Mouse (Mus musculus) urinary bladder, postnatal 25 days (tissue): Measurements from ENCODE around the gene Enkur.
"Not testable (repeated sequence)": the region's sequence is repeated elsewhere in the genome, so short reads cannot be mapped to it uniquely, and the experiment has no call there.

Experiments used
- DNase-seq: peaks from one replicate; pipeline ENCODE4 v3.0.0; 2022; ENCODE audit warnings: low spot score

The Enkur gene

DNA sequence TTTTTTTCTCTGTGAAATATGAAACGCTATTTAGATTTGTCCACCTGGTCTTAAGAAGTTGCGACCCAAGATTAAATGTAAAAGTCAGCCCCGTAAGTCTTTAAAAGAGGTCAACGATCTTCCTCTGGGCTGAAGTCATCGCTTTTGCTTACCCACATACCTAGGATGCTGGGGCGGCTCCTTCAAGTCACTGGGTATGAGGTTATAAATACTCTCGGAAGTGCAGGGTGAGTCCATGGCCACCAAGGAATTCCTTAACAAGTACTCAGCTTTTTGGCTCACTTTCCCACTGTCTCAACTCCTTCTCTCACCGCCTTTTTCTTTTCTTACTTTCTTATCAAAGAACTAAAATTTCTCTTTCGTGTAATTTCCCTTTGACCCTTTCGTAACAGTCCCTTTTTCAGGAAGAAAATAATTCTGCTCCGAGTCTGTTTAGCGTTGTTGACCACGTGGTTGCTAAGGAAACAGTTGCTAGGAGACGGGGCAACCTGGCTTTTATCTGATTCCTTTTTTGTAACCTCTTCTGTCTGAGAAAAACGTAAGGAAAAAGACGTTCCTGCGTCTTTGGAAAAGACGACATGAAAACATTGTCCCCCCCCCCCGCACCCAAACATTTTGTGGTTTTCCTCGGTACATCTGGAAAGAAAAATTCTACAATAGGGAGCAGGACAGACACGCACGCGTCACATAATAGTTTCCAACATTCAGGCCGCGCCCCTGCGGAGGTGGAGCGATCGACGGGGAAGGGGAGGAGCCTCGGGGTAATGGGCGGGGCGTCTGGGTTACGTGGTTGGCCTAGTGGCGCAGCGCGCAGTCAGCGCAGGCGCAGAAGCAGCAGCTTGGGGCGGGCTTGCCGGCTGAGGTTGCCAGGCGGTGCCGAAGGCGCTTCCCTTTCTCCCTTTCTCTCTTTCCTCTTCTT, at the start of gene Enkur, which contains the start of gene Thnsl1:
Gene Enkur (minus strand): TSS at position 454 of the 919 bp plus-strand sequence.
Gene Thnsl1 (plus strand): TSS at position 813 of the 919 bp plus-strand sequence.
- DNase-seq, result peak; percentile 99

DNA sequence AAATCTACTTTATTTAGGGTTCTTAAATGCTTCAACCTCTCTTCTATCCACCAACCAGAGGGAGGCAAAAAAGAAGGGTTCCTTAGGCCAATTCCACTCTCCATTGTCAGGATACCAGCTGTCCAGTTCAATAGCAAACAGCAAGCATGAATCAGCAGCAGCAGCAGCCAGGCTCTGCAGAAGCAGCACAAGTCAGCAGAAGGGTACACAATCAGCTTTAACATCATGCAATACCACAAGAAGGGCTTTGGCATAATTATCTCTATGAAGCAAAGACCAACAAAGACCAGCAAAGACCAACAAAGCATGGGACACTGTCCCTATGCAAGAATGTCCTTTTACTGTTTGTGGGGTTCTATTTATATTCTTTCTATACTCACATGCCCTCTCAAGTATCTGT, 49.1 kb upstream of the Enkur start:
- no peak for DNase-seq

GRCm38 (mm10) chr2:21253644-21254043, 48.5 kb upstream of the Enkur start:
- DNase-seq, result no peak

DNA sequence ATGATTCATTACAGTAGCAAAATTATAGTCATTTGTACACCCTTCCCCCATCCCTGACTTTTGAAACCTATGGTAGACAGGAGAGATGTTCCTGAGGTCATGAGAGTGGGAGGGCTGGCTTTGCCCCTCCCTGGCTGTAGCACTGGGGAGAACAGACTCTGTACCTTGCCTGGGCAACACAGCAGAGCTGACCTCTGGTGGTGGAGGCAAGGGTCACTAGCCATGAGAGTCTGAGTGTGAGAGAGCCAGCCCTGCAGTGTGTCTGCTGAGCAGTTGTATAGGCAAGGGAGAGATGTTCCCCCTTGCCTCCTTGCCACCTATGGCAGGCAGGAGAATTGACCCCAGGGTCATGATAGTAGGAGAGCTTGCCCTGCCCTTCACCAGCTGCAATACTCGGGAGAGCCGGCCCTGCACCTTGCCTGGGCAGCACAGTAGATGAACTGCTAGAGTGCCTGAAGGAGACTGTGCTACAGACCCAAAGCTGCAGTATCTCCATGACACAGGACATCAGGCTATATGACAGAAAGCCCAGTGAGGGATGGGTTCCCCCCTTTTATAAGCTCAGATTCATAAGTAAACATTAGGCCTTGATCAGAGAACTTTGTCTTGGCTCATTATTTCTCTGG, 40.4 kb upstream of the Enkur start:
- no peak for DNase-seq

GRCm38 (mm10) chr2:21244986-21245385, 39.8 kb upstream of the Enkur start:
- no peak for DNase-seq

DNA sequence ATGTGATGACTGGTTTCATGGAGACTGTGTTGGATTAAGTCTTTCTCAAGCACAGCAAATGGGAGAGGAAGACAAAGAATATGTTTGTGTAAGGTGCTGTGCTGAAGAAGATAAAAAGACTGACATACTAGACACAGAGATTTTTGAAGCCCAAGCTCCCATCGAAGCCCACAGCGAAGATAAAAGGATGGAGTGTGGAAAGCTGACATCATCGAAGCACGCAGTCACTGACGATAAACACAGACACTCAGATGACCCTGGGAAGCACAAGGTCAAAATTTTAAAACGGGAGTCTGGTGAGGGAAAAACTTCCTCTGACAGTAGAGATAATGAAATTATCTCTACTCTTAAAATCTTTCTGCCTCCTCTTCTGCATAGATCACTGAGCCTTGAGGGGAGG, 38.9 kb upstream of the Enkur start:
- not testable (repeated sequence) for DNase-seq

DNA sequence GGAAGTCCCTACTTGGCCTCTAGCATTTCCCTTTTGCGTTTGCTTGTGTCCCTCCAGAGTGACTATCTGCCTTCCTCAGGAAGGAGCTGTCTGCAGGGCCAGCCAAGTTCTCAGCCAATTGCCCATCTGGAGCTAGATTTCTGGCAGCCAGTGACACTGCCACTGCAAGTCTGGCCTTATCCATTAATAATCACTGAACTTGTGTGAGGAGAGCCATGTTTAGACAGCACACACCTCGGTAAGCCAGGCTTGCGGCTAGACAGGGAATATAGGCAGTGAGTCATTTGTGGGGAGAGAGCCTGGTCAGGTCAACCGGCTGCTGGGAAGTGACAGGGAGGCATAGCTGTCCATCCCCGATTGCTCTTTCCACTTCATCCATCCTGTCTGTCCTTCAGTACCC, 31.7 kb upstream of the Enkur start:
- no peak for DNase-seq

GRCm38 (mm10) chr2:21235844-21236386, 30.8 kb upstream of the Enkur start:
- DNase-seq, result no peak

GRCm38 (mm10) chr2:21234871-21235648, 29.9 kb upstream of the Enkur start:
- DNase-seq, result peak; percentile 15

GRCm38 (mm10) chr2:21231147-21231546, 26.0 kb upstream of the Enkur start:
- DNase-seq, result no peak

GRCm38 (mm10) chr2:21230276-21230675, 25.1 kb upstream of the Enkur start:
- DNase-seq, result no peak

DNA sequence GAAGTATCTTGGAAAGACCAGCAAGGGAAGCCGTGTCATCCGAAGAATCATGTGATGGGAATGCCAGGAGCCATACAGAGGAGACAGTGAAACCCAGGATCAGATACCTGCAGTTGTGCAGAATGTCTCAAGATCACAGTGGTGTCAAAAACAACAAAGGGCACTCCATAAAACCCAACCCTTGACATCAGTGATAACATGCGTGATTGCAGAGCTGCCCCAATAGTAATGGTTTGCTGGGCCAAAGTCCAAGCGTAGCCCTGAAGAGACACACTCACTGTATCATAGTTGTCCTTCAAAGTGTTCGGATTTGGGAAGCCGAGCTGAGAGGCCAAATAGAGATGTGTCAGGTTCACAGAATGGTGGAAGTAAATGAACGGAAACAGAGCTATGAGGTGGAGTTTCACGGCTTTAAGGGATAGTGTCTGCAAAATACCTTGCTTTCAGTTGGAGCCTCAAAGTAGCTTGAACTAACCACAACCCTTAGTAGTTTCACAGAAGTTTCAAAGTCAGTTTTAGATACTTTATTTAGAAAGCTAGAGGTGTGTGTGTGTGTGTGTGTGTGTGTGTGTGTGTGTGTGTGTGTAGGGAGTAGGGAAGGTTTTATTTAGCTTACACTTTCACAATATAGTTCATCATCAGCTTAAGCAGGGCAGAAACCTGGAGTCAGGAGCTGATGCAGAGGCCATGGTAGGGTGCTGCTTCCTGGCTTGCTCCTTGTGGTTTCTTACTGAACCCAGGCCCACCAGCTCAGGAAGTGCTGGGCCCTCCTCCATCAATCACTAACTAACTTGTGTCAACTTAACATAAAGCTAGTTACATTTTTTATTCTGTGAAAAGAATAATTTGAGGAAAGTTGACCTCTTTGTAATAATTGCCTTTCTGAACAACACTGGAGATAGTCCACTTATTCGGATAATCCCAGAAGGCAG, 17.6 kb upstream of the Enkur start:
- DNase-seq, result no peak

GRCm38 (mm10) chr2:21215284-21215683, 10.1 kb upstream of the Enkur start:
- DNase-seq, result no peak

GRCm38 (mm10) chr2:21214322-21214721, 9.2 kb upstream of the Enkur start:
- DNase-seq, result no peak

DNA sequence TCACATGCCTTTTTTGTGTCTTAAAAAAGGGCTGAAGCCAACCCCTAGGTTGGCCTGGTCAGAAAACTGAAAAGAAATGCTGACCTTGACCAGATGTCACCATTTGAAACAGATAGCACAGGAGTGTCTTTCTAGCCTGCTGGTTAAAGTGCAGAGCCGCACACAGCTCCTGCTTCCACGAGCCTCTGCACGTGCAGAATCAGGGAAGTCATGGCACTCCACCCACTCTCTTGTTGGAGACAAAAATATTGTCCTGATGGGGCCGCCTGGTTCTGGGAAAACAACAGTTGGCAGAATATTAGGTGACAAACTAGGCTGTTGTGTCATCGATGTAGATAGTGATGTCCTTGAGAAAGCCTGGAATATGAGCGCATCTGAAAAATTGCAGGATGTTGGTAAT, 6.2 kb upstream of the Enkur start:
- no peak for DNase-seq

GRCm38 (mm10) chr2:21206278-21206677, 1.1 kb upstream of the Enkur start:
- DNase-seq, result no peak

DNA sequence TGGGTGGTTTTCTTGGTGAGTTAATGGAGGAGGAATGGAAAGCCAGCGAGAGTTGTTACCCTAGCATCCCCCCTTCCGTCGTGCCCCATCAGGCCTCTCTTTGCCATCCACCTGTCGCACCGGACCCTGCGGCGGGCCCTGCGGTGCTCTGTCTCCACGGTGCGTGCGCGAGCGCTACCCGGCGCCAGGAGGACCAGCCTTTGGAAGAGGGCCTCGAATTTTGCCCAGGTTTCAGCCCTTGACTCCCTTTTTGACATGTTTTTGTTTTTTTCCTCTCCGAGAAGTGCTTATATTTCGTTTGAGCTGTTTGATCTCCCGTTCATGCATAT, 630 bp upstream of the Enkur start:
- no peak for DNase-seq

- DNase-seq, result no peak
Measured at GRCm38 (mm10) chr2:21202754-21203153, 2.4 kb downstream of the Enkur start.

DNA sequence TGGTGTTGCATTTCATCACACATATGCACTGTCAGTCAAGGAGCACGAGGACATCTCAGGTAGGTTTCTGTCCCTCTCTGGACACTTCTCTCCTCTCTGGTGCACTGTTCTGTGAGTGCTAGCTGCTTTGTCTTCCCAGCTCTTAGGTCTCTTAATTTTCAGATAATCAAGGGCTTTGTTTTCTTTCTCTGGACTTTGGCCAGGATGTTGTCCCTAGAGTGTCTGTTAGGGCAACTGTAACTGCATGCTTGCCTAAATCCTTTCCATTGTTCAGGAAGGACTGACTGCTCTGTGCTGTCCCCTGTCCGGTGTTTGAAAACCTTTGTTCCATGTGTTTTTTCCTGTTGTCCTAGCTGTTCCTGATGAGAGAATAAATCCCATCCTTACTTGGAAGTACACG, 6.1 kb downstream of the Enkur start:
- DNase-seq, result no peak

GRCm38 (mm10) chr2:21195233-21195632, 9.9 kb downstream of the Enkur start:
- DNase-seq, result no peak

DNA sequence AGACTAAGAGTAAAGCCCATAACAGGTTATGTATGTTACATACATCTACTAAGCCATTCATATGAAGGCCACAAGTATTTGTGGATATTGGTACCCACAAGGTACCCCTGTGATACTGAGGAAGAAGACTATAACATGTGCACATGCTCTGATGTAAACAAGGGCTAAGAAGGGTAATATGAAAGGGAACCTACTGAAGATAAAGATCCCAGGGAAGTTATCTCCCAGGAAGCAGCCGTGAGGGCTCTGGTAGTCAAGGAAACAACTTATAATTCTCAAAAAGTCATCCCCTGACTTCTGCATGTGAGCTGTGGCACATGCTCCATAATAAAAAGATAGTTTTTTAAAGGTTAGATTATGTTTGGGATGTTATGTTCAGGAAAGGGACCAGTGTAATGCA, 13.9 kb downstream of the Enkur start:
- no peak for DNase-seq
